In the genomic region with DNA sequence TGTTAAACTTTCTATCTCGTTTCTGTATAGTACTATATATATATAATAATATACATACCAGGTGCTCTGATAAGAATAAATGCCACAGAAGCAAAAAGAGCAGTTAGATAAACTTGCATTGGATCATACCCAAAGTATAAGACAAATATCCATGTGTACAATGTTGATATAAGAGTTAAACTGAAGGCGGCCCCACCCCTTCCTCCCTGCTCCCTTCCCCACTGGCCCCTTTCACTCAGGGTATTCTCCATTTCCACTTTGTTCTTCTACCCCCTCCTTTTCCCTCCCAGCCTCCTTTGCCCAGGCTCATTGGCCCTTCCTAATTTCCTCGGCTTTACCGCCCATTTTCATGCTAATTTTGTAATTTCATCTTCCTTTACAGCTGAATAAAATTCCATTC, we compare ENCODE assay signal across 27 mouse cellular contexts. TPM values are rescaled to one million over a fixed set of nuclear protein-coding genes. Genes with fewer than 3 reads are reported as not detected.
A peak's percentile ranks its signal among the peaks of the same experiment; 100 is the strongest.
DNase-seq lines count a peak whose midpoint lies in the region; ATAC-seq and TF ChIP-seq lines count a peak whose summit lies in the region.
"Had no signal": no experiment of that assay in that cellular context is flagged by ENCODE, and none has a peak within 500 bp of the region (broad histone marks: within the 10 kb centered on the region; RNA-seq: fewer than 3 reads in every experiment).

No protein-coding gene starts in this region.

- no peak overlapping the region for H3K27ac ChIP-seq in forebrain, embryonic 12.5 days
- H3K27ac ChIP-seq in forebrain, postnatal 0 days (ENCODE audit: low read depth, low read length) = no peak overlapping the region
- H3K27ac ChIP-seq in midbrain, embryonic 11.5 days (ENCODE audit: low read depth, low read length) = no peak overlapping the region
- H3K27ac ChIP-seq in midbrain, embryonic 15.5 days = no peak overlapping the region
- no peak overlapping the region for H3K27ac ChIP-seq in MEL (ENCODE audit: control insufficient read depth, low read depth, low read length)
- H3K27ac ChIP-seq in heart, embryonic 11.5 days (ENCODE audit: low read depth, low read length) = no peak overlapping the region
- H3K27ac ChIP-seq: embryonic facial prominence, embryonic 12.5 days; embryonic facial prominence, embryonic 15.5 days; forebrain, embryonic 13.5 days; heart, embryonic 13.5 days; hindbrain, embryonic 15.5 days; intestine, embryonic 15.5 days had no signal

- peak in 1 of 2 experiments; percentile 47; a peak in 1 of 4 replicates for TF ChIP-seq EP300 in MEL (IDR thresholded peaks at IDR 0.05; ENCODE audit: low read depth in 1 of 2, low read length in 2 of 2)

- H3K9me3 ChIP-seq in forebrain, embryonic 12.5 days = peaks cover 3% of the 10 kb centered on the region; the same call in 1 of the 2 replicates
- H3K9me3 ChIP-seq in forebrain, postnatal 0 days (ENCODE audit: low read length) = no peaks in the 10 kb centered on the region
- H3K9me3 ChIP-seq in midbrain, embryonic 11.5 days (ENCODE audit: control insufficient read depth, low read length) = no peaks in the 10 kb centered on the region
- H3K9me3 ChIP-seq in midbrain, embryonic 15.5 days = no peaks in the 10 kb centered on the region
- no peaks in the 10 kb centered on the region for H3K9me3 ChIP-seq in MEL (replicated peaks; ENCODE audit: insufficient read depth, low read length)
- no peaks in the 10 kb centered on the region for H3K9me3 ChIP-seq in heart, embryonic 11.5 days (replicated peaks; ENCODE audit: control insufficient read depth, low read length)
- H3K9me3 ChIP-seq: embryonic facial prominence, embryonic 12.5 days; embryonic facial prominence, embryonic 15.5 days; heart, embryonic 13.5 days; intestine, embryonic 15.5 days had no signal

- ATAC-seq in forebrain, embryonic 12.5 days (ENCODE audit: low FRiP score) = peak; percentile 71; the same call in 1 of the 2 replicates
- ATAC-seq in forebrain, postnatal 0 days = no peak
- ATAC-seq in midbrain, embryonic 11.5 days (ENCODE audit: low FRiP score) = 0 out of 2 replicates have a peak, but pooled peaks have one; percentile 58
- ATAC-seq in midbrain, embryonic 15.5 days (replicated peaks) = no peak
- ATAC-seq in common myeloid progenitor, adult 5-6 weeks (replicated peaks; ENCODE audit: low read depth, poor library complexity, severe bottlenecking) = peak; percentile 19; the same call in 1 of the 2 replicates
- ATAC-seq in heart, embryonic 11.5 days (replicated peaks; ENCODE audit: insufficient number of reproducible peaks, low FRiP score, low TSS enrichment) = no peak
- ATAC-seq: activated CD4-positive, CD25-positive, alpha-beta regulatory T cell, adult 4 months; CD4-positive, CD25-positive, alpha-beta regulatory T cell, adult 4 months; forebrain, embryonic 13.5 days; intestine, embryonic 15.5 days had no signal

- H3K4me2 ChIP-seq in forebrain, embryonic 12.5 days = no peak overlapping the region
- H3K4me2 ChIP-seq in forebrain, postnatal 0 days (ENCODE audit: low read depth) = no peak overlapping the region
- H3K4me2 ChIP-seq in midbrain, embryonic 11.5 days = no peak overlapping the region
- H3K4me2 ChIP-seq in midbrain, embryonic 15.5 days = no peak overlapping the region
- H3K4me2 ChIP-seq in heart, embryonic 11.5 days = no peak overlapping the region
- H3K4me2 ChIP-seq: embryonic facial prominence, embryonic 12.5 days; embryonic facial prominence, embryonic 15.5 days; forebrain, embryonic 13.5 days; heart, embryonic 13.5 days; hindbrain, embryonic 15.5 days; intestine, embryonic 15.5 days had no signal

- H3K27me3 ChIP-seq in forebrain, embryonic 12.5 days = no peaks in the 10 kb centered on the region
- no peaks in the 10 kb centered on the region for H3K27me3 ChIP-seq in forebrain, postnatal 0 days (ENCODE audit: insufficient read depth, low read length)
- H3K27me3 ChIP-seq in midbrain, embryonic 11.5 days (ENCODE audit: control insufficient read depth, insufficient read depth, low read length) = no peaks in the 10 kb centered on the region
- no peaks in the 10 kb centered on the region for H3K27me3 ChIP-seq in midbrain, embryonic 15.5 days (replicated peaks)
- H3K27me3 ChIP-seq in MEL (ENCODE audit: control insufficient read depth in 1 of 2, insufficient read depth in 2 of 2, low read length in 2 of 2) = no peaks in the 10 kb centered on the region
- no peaks in the 10 kb centered on the region for H3K27me3 ChIP-seq in heart, embryonic 11.5 days (ENCODE audit: control insufficient read depth, insufficient read depth, low read length)
- H3K27me3 ChIP-seq: embryonic facial prominence, embryonic 12.5 days; embryonic facial prominence, embryonic 15.5 days; forebrain, embryonic 13.5 days; heart, embryonic 13.5 days; hindbrain, embryonic 15.5 days; intestine, embryonic 15.5 days had no signal

- no peak overlapping the region for H3K9ac ChIP-seq in forebrain, embryonic 12.5 days
- no peak overlapping the region for H3K9ac ChIP-seq in forebrain, postnatal 0 days
- H3K9ac ChIP-seq in midbrain, embryonic 11.5 days (ENCODE audit: low read length) = no peak overlapping the region
- H3K9ac ChIP-seq in midbrain, embryonic 15.5 days = no peak overlapping the region
- no peak overlapping the region for H3K9ac ChIP-seq in MEL (ENCODE audit: control insufficient read depth, low read depth, low read length, poor library complexity, severe bottlenecking)
- no peak overlapping the region for H3K9ac ChIP-seq in heart, embryonic 11.5 days (ENCODE audit: low read depth, low read length)
- H3K9ac ChIP-seq: embryonic facial prominence, embryonic 12.5 days; embryonic facial prominence, embryonic 15.5 days; forebrain, embryonic 13.5 days; heart, embryonic 13.5 days; hindbrain, embryonic 15.5 days; intestine, embryonic 15.5 days had no signal

- no peak for TF ChIP-seq CTCF in forebrain, postnatal 0 days (IDR thresholded peaks at IDR 0.05; ENCODE audit: low read depth)
- no peak for TF ChIP-seq CTCF in MEL (IDR thresholded peaks at IDR 0.05 in 2 of 3, conservative IDR thresholded peaks at IDR 0.05 in 1 of 3; ENCODE audit: control insufficient read depth in 1 of 3, insufficient read depth in 1 of 3, low read depth in 2 of 3, low read length in 3 of 3, poor library complexity in 1 of 3, severe bottlenecking in 1 of 3)

- no peaks in the 10 kb centered on the region for H3K79me2 ChIP-seq in MEL (ENCODE audit: control insufficient read depth, insufficient read depth, low read length, poor library complexity)

- H3K4me1 ChIP-seq in forebrain, embryonic 12.5 days = peaks cover 4% of the 10 kb centered on the region
- no peaks in the 10 kb centered on the region for H3K4me1 ChIP-seq in forebrain, postnatal 0 days (ENCODE audit: insufficient read depth)
- no peaks in the 10 kb centered on the region for H3K4me1 ChIP-seq in midbrain, embryonic 11.5 days (ENCODE audit: control insufficient read depth, insufficient read depth, low read length)
- no peaks in the 10 kb centered on the region for H3K4me1 ChIP-seq in midbrain, embryonic 15.5 days
- H3K4me1 ChIP-seq in MEL (ENCODE audit: control insufficient read depth in 1 of 2, insufficient read depth in 2 of 2, low read length in 2 of 2) = peaks cover 4 to 5% of the 10 kb centered on the region in 2 experiments; a peak in 2 of 4 replicates
- no peaks in the 10 kb centered on the region for H3K4me1 ChIP-seq in heart, embryonic 11.5 days (ENCODE audit: control insufficient read depth, insufficient read depth, low read length)
- H3K4me1 ChIP-seq: embryonic facial prominence, embryonic 12.5 days; embryonic facial prominence, embryonic 15.5 days; forebrain, embryonic 13.5 days; heart, embryonic 13.5 days; hindbrain, embryonic 15.5 days; intestine, embryonic 15.5 days had no signal

- TF ChIP-seq POLR2A in MEL (IDR thresholded peaks at IDR 0.05; ENCODE audit: control insufficient read depth in 1 of 2, insufficient read depth in 1 of 2, low read depth in 1 of 2, low read length in 2 of 2, poor library complexity in 1 of 2) = no peak

- no peak for TF ChIP-seq RAD21 in MEL (IDR thresholded peaks at IDR 0.05; ENCODE audit: low read depth, low read length)

- WGBS in forebrain, embryonic 12.5 days = 58% methylated on average over 4 of the region's 4 CpGs
- 42% methylated on average over 4 of the region's 4 CpGs for WGBS in forebrain, postnatal 0 days
- WGBS in midbrain, embryonic 11.5 days = 70% methylated on average over 4 of the region's 4 CpGs
- 58% methylated on average over 4 of the region's 4 CpGs for WGBS in midbrain, embryonic 15.5 days
- 77% methylated on average over 4 of the region's 4 CpGs for WGBS in heart, embryonic 11.5 days (ENCODE audit: insufficient replicate concordance)

- H3K4me3 ChIP-seq in forebrain, embryonic 12.5 days (replicated peaks) = no peak overlapping the region
- no peak overlapping the region for H3K4me3 ChIP-seq in forebrain, postnatal 0 days (ENCODE audit: low read depth, low read length)
- no peak overlapping the region for H3K4me3 ChIP-seq in midbrain, embryonic 11.5 days (ENCODE audit: low read depth, low read length)
- no peak overlapping the region for H3K4me3 ChIP-seq in midbrain, embryonic 15.5 days
- no peak overlapping the region for H3K4me3 ChIP-seq in MEL (ENCODE audit: control insufficient read depth in 1 of 2, insufficient read depth in 1 of 2, low read depth in 2 of 2, low read length in 2 of 2)
- H3K4me3 ChIP-seq in heart, embryonic 11.5 days (ENCODE audit: low read depth, low read length) = no peak overlapping the region
- H3K4me3 ChIP-seq: embryonic facial prominence, embryonic 12.5 days; embryonic facial prominence, embryonic 15.5 days; forebrain, embryonic 13.5 days; heart, embryonic 13.5 days; hindbrain, embryonic 15.5 days; intestine, embryonic 15.5 days had no signal

- no peaks in the 10 kb centered on the region for H3K36me3 ChIP-seq in forebrain, embryonic 12.5 days (replicated peaks)
- no peaks in the 10 kb centered on the region for H3K36me3 ChIP-seq in forebrain, postnatal 0 days (ENCODE audit: insufficient read depth)
- no peaks in the 10 kb centered on the region for H3K36me3 ChIP-seq in midbrain, embryonic 11.5 days (ENCODE audit: control insufficient read depth, insufficient read depth, low read length)
- H3K36me3 ChIP-seq in midbrain, embryonic 15.5 days (replicated peaks) = no peaks in the 10 kb centered on the region
- peaks cover 0 to 9% of the 10 kb centered on the region in 2 experiments; a peak in 2 of 4 replicates for H3K36me3 ChIP-seq in MEL (ENCODE audit: control insufficient read depth in 1 of 2, insufficient read depth in 2 of 2, low read length in 2 of 2)
- H3K36me3 ChIP-seq in heart, embryonic 11.5 days (ENCODE audit: control insufficient read depth, insufficient read depth, low read length) = no peaks in the 10 kb centered on the region
- H3K36me3 ChIP-seq: embryonic facial prominence, embryonic 12.5 days; embryonic facial prominence, embryonic 15.5 days; heart, embryonic 13.5 days; hindbrain, embryonic 15.5 days; intestine, embryonic 15.5 days had no signal

- no peak for DNase-seq in forebrain, postnatal 0 days
- DNase-seq in midbrain, embryonic 11.5 days (ENCODE audit: low spot score, missing footprints) = no peak
- DNase-seq in MEL (ENCODE audit: low read depth, low spot score) = peak; percentile 37
- DNase-seq in B cell, adult 2 months = no peak
- DNase-seq: adrenal gland, adult 8-10 months; adrenal gland, postnatal 25 days; cerebellum, adult 18-20 months; cerebellum, adult 9-10 months; cerebellum, postnatal 14 days; gastrocnemius, postnatal 25 days; heart, adult 18-20 months; kidney, adult 11 months had no signal

RNA-seq across cellular contexts. Expression of a gene that starts 36.5 kb away (rescaled TPM):
- polyA plus RNA-seq in forebrain, embryonic 12.5 days (2016; fragmentation: Nextera tagmentation; extraction: Ambion mirVana) = 0.63 and 0.72 TPM in 2 replicates
- total RNA-seq in forebrain, postnatal 0 days (2014; rRNA removed) = 2.1 and 2.4 TPM in 2 replicates
- 1.4 and 1.5 TPM in 2 replicates for polyA plus RNA-seq in forebrain, postnatal 0 days (2015; fragmentation: Nextera tagmentation; extraction: Ambion mirVana)
- polyA plus RNA-seq in midbrain, embryonic 11.5 days (2014; fragmentation: Nextera tagmentation; extraction: Ambion mirVana) = 0.25 and 0.50 TPM in 2 replicates
- polyA plus RNA-seq in midbrain, embryonic 15.5 days (2015; fragmentation: Nextera tagmentation; extraction: Ambion mirVana) = 1.3 and 1.7 TPM in 2 replicates
- total RNA-seq in MEL (2012; rRNA removed) = 0.13 and 0.31 TPM in 2 replicates
- polyA plus RNA-seq in MEL (2012; ENCODE audit: insufficient read depth in 1 of 2, insufficient read length in 2 of 2, low read depth in 1 of 2, low replicate concordance in 2 of 2, missing spikeins in 1 of 2) = under 1 TPM in 1 of 2 experiments, not detected in 1; 0.07 TPM
- total RNA-seq in common myeloid progenitor, adult 5-6 weeks (2017) = 0.37 and 2.1 TPM in 2 replicates
- polyA plus RNA-seq in heart, embryonic 11.5 days (2014; fragmentation: Nextera tagmentation; extraction: Ambion mirVana) = 0.13 and 0.28 TPM in 2 replicates
- total RNA-seq: adrenal gland, postnatal 25 days; gastrocnemius, adult 8-10 months; gastrocnemius, postnatal 25 days; heart, postnatal 25 days had no signal
- polyA plus RNA-seq: C2C12 had no signal

Comparison
In these comparisons a context has a peak if more than half of its experiments do, and no peak if none do; other contexts are left out.
1. ATAC-seq: peak in forebrain, embryonic 12.5 days (single experiment), midbrain, embryonic 11.5 days (single experiment) and common myeloid progenitor, adult 5-6 weeks (single experiment); none in forebrain, postnatal 0 days (single experiment), midbrain, embryonic 15.5 days (single experiment) and heart, embryonic 11.5 days (single experiment).